Mouse (Mus musculus) intestine, embryonic 16.5 days (tissue): ENCODE data around the gene Olfr1196. TPM values are rescaled to one million over a fixed set of nuclear protein-coding genes. Genes with fewer than 3 reads are reported as not detected.
"Not testable (repeated sequence)": the region's sequence is repeated elsewhere in the genome, so short reads cannot be mapped to it uniquely, and the experiment has no call there.

Experiments used
- ATAC-seq: fragments of 200-750 bp; cut with Nextera tagmentation; 2 replicates; pipeline ENCODE4 v1.8.0; 2017; ENCODE audit warnings: moderate TSS enrichment, moderate library complexity
- H3K27ac ChIP-seq: fragments of 300-500 bp; sonication (generic); 2 replicates; pipeline ENCODE4 v1.5.1; 2014; ENCODE audit warnings: mild to moderate bottlenecking, low read length
- H3K27me3 ChIP-seq: fragments of 300-500 bp; sonication (generic); replicated peaks from 2 replicates; pipeline ENCODE4 v1.6.1; 2014; ENCODE audit warnings: low read length, control low read depth, mixed read lengths; ENCODE audit not compliant: control insufficient read depth, insufficient read depth
- H3K36me3 ChIP-seq: fragments of 300-500 bp; sonication (generic); 2 replicates; pipeline ENCODE4 v1.6.1; 2014; ENCODE audit warnings: low read length, control low read depth; ENCODE audit not compliant: control insufficient read depth, insufficient read depth
- H3K4me1 ChIP-seq: fragments of 300-500 bp; sonication (generic); 2 replicates; pipeline ENCODE4 v1.6.1; 2014; ENCODE audit warnings: low read length, control low read depth, mixed read lengths; ENCODE audit not compliant: control insufficient read depth, insufficient read depth
- H3K4me2 ChIP-seq: fragments of 300-500 bp; sonication (generic); 2 replicates; pipeline ENCODE4 v1.6.1; 2014; ENCODE audit warnings: low read depth, low read length, control low read depth
- H3K4me3 ChIP-seq: fragments of 300-500 bp; sonication (generic); 2 replicates; pipeline ENCODE4 v1.5.1; 2014; ENCODE audit warnings: mild to moderate bottlenecking, low read length
- H3K9ac ChIP-seq: fragments of 300-500 bp; sonication (generic); 2 replicates; pipeline ENCODE4 v1.6.1; 2014; ENCODE audit warnings: low read depth, low read length
- H3K9me3 ChIP-seq: fragments of 300-500 bp; sonication (generic); 2 replicates; pipeline ENCODE4 v1.6.1; 2016; ENCODE audit warnings: low read length, control low read depth; ENCODE audit not compliant: control insufficient read depth
- whole genome bisulfite sequencing: fragments of 180-500 bp; shearing (Covaris S2); extraction: QIAGEN DNeasy Blood & Tissue Kit; methylation state at CpG from one replicate; pipeline ENCODE4 v1.1.7; 2014; 5-methylcytosine and 5-hydroxymethylcytosine counted together
- polyA plus RNA-seq: library from polyadenylated mRNA; unstranded; fragments of >200 nt; fragmentation: Nextera tagmentation; extraction: Ambion mirVana; gene quantifications from 2 replicates; pipeline ENCODE4 v1.2.1, GENCODE M21; 2015

The Olfr1196 gene
- polyA plus RNA-seq: not detected in 2 replicates

DNA sequence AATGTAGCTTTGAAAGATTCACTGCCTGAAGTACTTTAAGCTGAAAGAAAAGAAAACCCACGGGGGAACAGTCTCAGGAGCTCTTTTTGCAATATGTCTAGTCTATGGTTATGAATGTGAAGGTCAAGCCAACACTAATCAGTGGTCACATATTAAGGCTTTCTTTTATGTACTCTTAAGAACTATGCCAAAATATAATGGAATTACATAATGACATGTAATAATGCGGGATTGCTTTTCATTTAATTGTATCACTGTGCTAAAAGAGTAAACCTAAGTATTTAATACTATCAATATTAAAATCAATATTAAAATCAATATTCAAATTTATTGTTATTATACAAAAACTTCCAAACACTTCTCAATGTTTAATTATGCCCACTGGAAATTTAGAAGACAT is at the start of gene Olfr1196:
Gene Olfr1196 (minus strand): TSS at position 101 of the 400 bp plus-strand sequence.
- Histone ChIP-seq H3K27me3 (no peaks in the 10 kb centered on the region), H3K9me3 (no peaks in the 10 kb centered on the region), H3K9ac (no peak within 1 kb of the TSS), H3K27ac (no peak within 1 kb of the TSS), H3K4me3 (no peak within 1 kb of the TSS), H3K4me1 (no peaks in the 10 kb centered on the region), H3K36me3 (no peaks in the 10 kb centered on the region), H3K4me2 (no peak within 1 kb of the TSS)
- 83% methylated on average over 2 of the region's 2 CpGs for WGBS
- no peak for ATAC-seq

DNA sequence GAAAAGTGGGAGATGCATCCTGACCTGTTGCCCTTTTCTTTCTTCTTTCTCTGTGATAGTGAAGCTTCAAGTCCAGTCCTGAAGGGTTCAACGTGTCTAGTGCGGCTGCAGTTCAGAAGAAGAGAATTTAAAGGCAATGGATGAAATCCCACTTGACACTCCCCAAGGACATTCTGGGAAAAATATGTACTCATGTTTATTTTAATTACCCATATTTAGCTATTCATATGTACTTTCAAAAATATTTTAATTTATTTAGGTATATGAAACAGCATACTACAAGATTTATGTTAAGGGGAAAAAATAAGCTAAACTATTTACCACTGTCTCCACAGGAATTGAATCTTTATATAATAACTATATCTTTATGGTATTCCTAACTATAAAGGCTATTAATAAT is 46.9 kb upstream of the Olfr1196 start, which contains the start of gene Olfr1198:
Gene Olfr1198 (minus strand): TSS at position 101 of the 400 bp plus-strand sequence.
- no peak for ATAC-seq
- Histone ChIP-seq H3K9me3 (no peaks in the 10 kb centered on the region), H3K27ac (no peak within 1 kb of the TSS), H3K9ac (no peak within 1 kb of the TSS), H3K4me3 (no peak within 1 kb of the TSS), H3K4me1 (no peaks in the 10 kb centered on the region), H3K4me2 (no peak within 1 kb of the TSS), H3K36me3 (no peaks in the 10 kb centered on the region), H3K27me3 (no peaks in the 10 kb centered on the region)
- 88% methylated on average over 2 of the region's 2 CpGs for WGBS

DNA sequence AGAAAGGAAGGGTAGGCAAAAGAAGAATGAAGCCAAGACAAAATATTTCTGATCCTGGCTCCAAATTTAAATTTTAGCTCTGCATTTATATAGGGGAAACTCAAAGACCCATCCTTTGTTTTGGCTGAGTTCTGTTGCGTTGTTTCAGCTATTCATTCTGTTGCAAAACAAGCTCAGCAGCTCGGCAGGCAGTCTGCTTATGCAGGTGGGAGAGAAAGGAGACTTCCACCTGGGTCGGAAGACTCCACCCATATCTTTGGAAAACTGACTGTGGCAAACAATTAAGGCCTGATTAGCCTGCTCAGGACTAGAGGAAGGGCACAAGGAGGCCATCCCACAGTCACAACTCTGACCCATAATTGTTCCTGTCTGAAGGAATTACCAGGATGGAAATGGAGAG is 39.0 kb upstream of the Olfr1196 start:
- Histone ChIP-seq H3K4me3 (no peak overlapping the region), H3K27me3 (no peaks in the 10 kb centered on the region), H3K27ac (no peak overlapping the region), H3K9ac (no peak overlapping the region), H3K9me3 (no peaks in the 10 kb centered on the region), H3K36me3 (no peaks in the 10 kb centered on the region), H3K4me2 (no peak overlapping the region), H3K4me1 (no peaks in the 10 kb centered on the region)
- ATAC-seq: no peak
- 73% methylated on average over 3 of the region's 3 CpGs for WGBS

DNA sequence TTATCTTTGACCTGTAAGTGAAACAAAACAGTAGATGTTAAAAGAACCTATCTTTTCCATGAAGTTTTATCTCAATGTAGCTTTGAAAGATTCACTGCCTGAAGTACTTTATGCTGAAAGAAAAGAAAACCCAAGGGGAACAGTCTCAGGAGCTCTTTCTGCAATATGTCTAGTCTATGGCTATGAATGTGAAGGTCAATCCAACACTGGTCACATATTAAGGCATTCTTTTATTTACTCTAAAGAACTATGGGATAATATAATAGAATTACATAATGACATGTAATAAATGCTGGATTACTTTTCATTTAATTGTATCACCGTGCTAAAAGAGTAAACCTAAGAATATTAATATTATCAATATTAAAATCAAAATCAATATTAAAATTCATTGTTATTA is 27.9 kb upstream of the Olfr1196 start, which contains the start of gene Olfr1197:
Gene Olfr1197 (minus strand): TSS at position 101 of the 400 bp plus-strand sequence.
- Histone ChIP-seq H3K4me1 (no peaks in the 10 kb centered on the region), H3K27ac (no peak within 1 kb of the TSS), H3K27me3 (no peaks in the 10 kb centered on the region), H3K4me3 (no peak within 1 kb of the TSS), H3K36me3 (no peaks in the 10 kb centered on the region), H3K9me3 (no peaks in the 10 kb centered on the region), H3K4me2 (no peak within 1 kb of the TSS), H3K9ac (no peak within 1 kb of the TSS)
- WGBS: 83% methylated on average over 1 of the region's 1 CpGs
- ATAC-seq: no peak

DNA sequence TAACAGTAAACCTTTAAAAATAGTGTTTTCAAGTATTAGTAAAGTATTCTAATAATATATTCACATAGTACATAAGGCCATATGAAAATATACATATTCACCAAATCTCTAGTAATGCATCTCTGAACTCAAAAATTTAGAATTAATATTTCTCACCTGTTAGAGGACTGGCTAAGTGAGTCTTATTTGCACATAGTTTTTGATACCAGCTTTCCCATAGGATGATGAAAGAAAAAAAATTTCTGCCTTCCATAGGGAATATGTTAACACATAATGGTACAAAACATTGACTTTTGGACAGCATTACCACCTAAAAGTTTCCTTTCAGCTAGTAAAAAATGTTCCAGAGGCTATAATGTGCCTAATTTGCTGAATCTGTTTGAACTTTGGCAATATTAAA is 15.3 kb downstream of the Olfr1196 start, which contains the start of gene Olfr1195:
Gene Olfr1195 (minus strand): TSS at position 101 of the 400 bp plus-strand sequence.
- Histone ChIP-seq H3K4me1 (no peaks in the 10 kb centered on the region), H3K4me2 (no peak within 1 kb of the TSS), H3K27ac (no peak within 1 kb of the TSS), H3K4me3 (no peak within 1 kb of the TSS), H3K36me3 (no peaks in the 10 kb centered on the region), H3K9me3 (no peaks in the 10 kb centered on the region), H3K27me3 (no peaks in the 10 kb centered on the region), H3K9ac (no peak within 1 kb of the TSS)
- no peak for ATAC-seq

DNA sequence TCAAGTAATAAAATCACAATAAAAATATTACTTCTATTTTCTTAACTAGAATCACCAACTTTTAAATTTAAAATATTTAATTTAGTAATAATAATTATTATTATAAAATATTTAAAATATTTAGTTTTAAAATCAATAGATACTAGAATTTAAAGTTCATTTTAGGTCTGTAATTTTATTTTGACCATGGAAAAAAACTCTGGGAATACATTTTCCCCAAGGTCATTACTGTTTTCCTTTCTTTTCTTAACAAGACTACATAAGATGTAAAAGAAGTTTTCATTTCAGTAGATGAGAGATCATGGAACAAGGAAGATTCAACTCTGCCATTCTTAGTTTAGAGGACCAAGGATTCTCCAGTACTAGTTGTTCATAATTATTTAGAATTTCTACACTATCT is 29.1 kb downstream of the Olfr1196 start, which contains the start of gene Olfr1193:
Gene Olfr1193 (plus strand): TSS at position 301 of the 400 bp plus-strand sequence.
- not testable (repeated sequence) for H3K27ac ChIP-seq, H3K4me3 ChIP-seq, H3K36me3 ChIP-seq, H3K9ac ChIP-seq, H3K9me3 ChIP-seq, ATAC-seq, H3K4me1 ChIP-seq, H3K27me3 ChIP-seq, H3K4me2 ChIP-seq

DNA sequence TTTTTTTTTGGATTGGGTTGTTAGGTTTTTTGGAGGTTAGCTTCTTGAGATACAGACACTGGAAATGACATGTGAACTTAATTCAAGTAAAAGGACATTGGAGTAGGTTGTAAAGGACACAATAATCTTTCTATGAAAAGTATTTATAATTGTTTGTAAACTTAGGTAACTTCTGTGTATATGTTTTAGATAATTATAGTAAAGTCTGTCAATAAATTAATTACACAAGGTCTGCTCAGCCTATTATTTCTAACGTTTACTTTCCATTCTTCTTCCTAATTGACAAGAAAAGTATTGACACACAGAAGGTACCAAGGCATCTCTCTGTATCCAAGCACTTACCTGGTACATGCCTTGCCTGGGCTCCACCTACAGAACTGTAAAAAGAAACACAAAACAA is 56.2 kb downstream of the Olfr1196 start, which contains the start of gene Olfr1192-ps1:
Gene Olfr1192-ps1 (plus strand): TSS at position 301 of the 400 bp plus-strand sequence.
- H3K27me3 ChIP-seq: no peaks in the 10 kb centered on the region
- 35% methylated on average over 1 of the region's 1 CpGs for WGBS

More for the DNA sequence above, 56.2 kb downstream of the Olfr1196 start, which contains the start of gene Olfr1192-ps1:
- Histone ChIP-seq H3K36me3 (no peaks in the 10 kb centered on the region), H3K27ac (no peak within 1 kb of the TSS), H3K4me2 (no peak within 1 kb of the TSS), H3K4me1 (no peaks in the 10 kb centered on the region), H3K4me3 (no peak within 1 kb of the TSS), H3K9me3 (no peaks in the 10 kb centered on the region), H3K9ac (no peak within 1 kb of the TSS)
- no peak for ATAC-seq

Other genes starting within 250 kb of the Olfr1196 start
- not detected in 2 replicates for gene Olfr1183, start 249.7 kb downstream of the Olfr1196 start, polyA plus RNA-seq
- gene Olfr1184, start 221.0 kb downstream of the Olfr1196 start, polyA plus RNA-seq: not detected in 2 replicates
- not detected in 2 replicates for gene Olfr1185-ps1, start 211.3 kb downstream of the Olfr1196 start, polyA plus RNA-seq
- gene Olfr1186, start 186.0 kb downstream of the Olfr1196 start, polyA plus RNA-seq: not detected in 2 replicates
- not detected in 2 replicates for gene Olfr1188, start 147.7 kb downstream of the Olfr1196 start, polyA plus RNA-seq
- gene Olfr1189, start 118.1 kb downstream of the Olfr1196 start, polyA plus RNA-seq: not detected in 2 replicates
- not detected in 2 replicates for gene Olfr1191-ps1, start 64.1 kb downstream of the Olfr1196 start, polyA plus RNA-seq
- not detected in 2 replicates for gene Olfr1192-ps1, start 56.1 kb downstream of the Olfr1196 start, polyA plus RNA-seq
- gene Olfr1193, start 29.0 kb downstream of the Olfr1196 start, polyA plus RNA-seq: not detected in 2 replicates
- not detected in 2 replicates for gene Olfr1195, start 15.4 kb downstream of the Olfr1196 start, polyA plus RNA-seq
- gene Olfr1197, start 27.8 kb upstream of the Olfr1196 start, polyA plus RNA-seq: not detected in 2 replicates
- not detected in 2 replicates for gene Olfr1198, start 46.8 kb upstream of the Olfr1196 start, polyA plus RNA-seq
- gene Olfr1199, start 55.9 kb upstream of the Olfr1196 start, polyA plus RNA-seq: not detected in 2 replicates
- gene Olfr1200, start 65.9 kb upstream of the Olfr1196 start, polyA plus RNA-seq: not detected in 2 replicates
- gene Olfr1201, start 88.4 kb upstream of the Olfr1196 start, polyA plus RNA-seq: not detected in 2 replicates
- not detected in 2 replicates for gene Olfr1202, start 109.9 kb upstream of the Olfr1196 start, polyA plus RNA-seq
- not detected in 2 replicates for gene Olfr1205, start 125.1 kb upstream of the Olfr1196 start, polyA plus RNA-seq
- not detected in 2 replicates for gene Olfr1204, start 144.7 kb upstream of the Olfr1196 start, polyA plus RNA-seq
- gene Olfr1206, start 158.6 kb upstream of the Olfr1196 start, polyA plus RNA-seq: not detected in 2 replicates
- not detected in 2 replicates for gene Olfr1208, start 197.7 kb upstream of the Olfr1196 start, polyA plus RNA-seq
- not detected in 2 replicates for gene Olfr1209, start 210.6 kb upstream of the Olfr1196 start, polyA plus RNA-seq
- not detected in 2 replicates for gene Olfr1211, start 233.5 kb upstream of the Olfr1196 start, polyA plus RNA-seq
- not detected in 2 replicates for gene Olfr1212, start 249.4 kb upstream of the Olfr1196 start, polyA plus RNA-seq